Mouse (Mus musculus): ENCODE results near the gene Tbkbp1.

Tbkbp1 gene

GRCm38 (mm10) chr11:97152662-97153287, 1.5 kb upstream of the Tbkbp1 start:
- DNase-seq (ENCODE audit: low spot score) = peak; percentile 51

DNA sequence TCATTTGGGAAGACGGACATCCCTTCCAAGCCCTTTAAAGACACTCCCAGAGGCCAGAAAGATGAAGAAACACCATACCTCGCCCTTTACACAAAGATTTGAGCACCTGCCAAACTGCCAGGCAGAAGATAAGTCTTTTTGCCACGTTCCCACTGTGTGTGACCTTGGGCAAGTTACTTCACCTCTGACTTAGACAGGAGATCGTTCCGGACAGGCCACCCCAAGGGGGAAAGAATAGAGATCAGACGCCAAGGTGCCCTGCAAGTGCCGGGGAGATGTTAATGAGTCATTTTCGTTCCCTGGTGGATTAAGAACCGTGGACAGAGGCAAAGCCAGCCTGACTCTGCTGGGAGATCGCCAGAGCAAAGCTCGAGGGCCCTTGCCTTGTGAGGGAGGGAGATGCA, 730 bp upstream of the Tbkbp1 start:
- peak; percentile 39 for DNase-seq (ENCODE audit: low spot score)

GRCm38 (mm10) chr11:97150411-97151330, 624 bp downstream of the Tbkbp1 start:
- peak; percentile 76 for DNase-seq (ENCODE audit: low spot score)

DNA sequence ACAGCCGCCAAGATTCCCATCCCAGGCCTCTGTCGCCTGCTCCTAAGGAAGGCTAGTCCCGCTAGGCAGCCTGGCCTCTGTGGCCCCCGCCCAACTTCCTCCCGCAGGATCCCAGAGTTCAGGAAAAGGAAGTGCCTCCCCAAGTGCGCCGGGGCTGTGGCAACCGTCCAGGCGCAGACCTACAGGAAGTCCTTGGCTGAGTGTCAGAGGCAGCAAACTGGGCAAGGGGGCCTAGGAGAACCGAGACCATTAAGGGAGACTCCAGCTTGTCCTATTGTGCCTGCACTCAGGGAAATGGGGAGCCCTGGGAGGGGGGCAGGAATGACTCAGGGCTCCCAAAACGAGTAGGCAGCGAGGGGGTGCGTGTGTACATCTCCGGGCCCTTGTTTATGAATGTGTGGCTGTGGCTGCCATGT, 1.3 kb downstream of the Tbkbp1 start:
- no peak for DNase-seq (ENCODE audit: low spot score)

- DNase-seq (ENCODE audit: low spot score) = no peak
Measured at GRCm38 (mm10) chr11:97149026-97149425, 2.3 kb downstream of the Tbkbp1 start.

DNA sequence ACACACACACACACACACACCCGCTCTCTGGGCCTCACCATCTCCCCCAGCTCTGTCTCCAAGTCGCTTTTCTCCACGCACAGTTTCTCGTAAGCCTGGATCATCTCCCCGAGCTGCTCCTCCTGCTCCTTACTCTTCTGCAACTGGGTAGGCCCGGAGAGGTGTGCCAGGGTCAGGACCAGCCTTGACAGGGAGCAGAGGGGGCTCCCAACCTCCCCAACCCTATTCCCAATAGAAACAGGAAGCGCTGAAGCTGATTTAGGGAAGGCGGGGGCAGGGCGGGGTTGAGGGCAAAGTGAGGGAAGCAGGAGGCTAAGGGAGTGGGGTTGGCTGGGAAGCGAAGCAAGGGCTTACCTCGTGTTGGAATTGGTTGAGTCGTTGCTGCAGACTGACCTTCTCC, 2.7 kb downstream of the Tbkbp1 start:
- DNase-seq (ENCODE audit: low spot score) = no peak

DNA sequence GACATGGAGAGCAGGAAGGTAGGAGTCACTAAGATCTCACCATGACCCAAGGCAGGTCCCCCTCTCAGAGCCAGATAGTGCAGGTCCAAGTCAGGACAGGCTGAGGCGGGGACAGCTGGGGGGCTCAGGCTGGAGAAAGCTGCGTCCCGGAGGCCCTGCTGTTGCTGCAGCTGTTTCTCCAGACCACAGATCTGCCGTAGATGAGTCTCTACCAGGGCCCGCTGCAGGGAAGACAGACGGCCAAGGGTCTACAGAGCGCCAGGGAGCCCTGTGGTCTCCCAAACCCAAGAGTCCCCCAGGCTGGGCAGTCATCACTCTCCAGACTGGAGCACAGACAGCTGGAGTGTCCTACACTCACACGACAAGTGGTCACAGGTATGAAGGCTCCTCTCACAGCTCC, 4.0 kb downstream of the Tbkbp1 start:
- no peak for DNase-seq (ENCODE audit: low spot score)

- peak; percentile 91 for DNase-seq (ENCODE audit: low spot score)
Measured at GRCm38 (mm10) chr11:97146724-97147123, 4.6 kb downstream of the Tbkbp1 start.

- DNase-seq (ENCODE audit: low spot score) = no peak
Measured at GRCm38 (mm10) chr11:97145951-97146350, 5.3 kb downstream of the Tbkbp1 start.

DNA sequence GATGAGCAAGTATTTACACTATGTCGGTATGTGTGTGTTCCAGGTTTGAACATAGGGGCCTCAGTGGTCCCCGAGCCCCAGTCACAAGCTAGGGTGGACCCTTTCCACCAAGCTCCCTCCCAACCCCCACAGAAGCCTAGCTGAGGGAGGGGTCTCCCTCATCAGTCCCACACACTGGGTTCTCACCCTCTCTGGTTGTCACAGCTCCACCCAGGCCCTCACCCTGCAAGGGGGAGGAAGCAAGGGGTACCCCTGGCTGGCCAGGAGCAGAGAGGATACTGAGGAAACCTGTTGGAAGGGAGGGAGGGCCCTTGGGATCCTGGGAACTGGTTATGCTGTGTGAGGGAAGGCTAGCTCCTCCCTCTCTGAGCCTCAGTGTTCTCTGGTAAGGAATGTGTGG, 6.0 kb downstream of the Tbkbp1 start:
- DNase-seq (ENCODE audit: low spot score) = no peak

DNA sequence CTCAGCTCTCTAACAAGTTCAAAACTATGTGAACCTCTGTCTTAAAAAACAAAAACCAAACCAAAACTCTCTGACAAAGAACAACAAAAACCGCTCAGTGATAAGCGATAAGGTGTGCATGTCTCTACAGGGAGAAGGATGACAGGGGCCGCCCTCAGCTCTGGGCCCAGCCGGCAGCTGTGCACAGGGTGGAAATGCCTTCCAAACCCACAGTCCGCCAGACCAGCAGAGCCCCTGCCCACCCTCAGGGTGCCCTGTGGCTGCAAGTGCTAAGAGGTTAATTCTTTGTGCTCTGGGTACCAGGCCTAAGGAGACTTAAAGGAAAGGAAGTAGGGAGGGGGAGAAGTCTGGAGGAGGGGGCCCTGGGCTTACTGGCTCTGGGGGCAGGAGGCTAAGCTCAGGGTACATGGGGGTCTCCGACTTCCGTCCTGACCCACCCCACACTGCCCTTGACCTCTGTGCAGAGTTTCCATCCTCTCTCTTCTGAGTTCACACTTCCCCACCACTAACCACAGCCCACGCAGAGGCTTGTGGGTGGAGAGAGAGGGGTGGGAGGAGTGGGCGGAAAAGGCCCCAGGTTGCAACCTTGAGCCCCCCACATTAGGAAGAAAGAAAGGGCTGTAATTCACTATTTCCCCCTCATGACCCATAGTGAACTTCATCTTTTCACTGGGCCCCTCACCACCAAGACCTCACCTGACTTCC, 7.9 kb downstream of the Tbkbp1 start:
- DNase-seq (ENCODE audit: low spot score) = no peak

- DNase-seq (ENCODE audit: low spot score) = no peak
Measured at GRCm38 (mm10) chr11:97142159-97142608, 9.1 kb downstream of the Tbkbp1 start.

- DNase-seq (ENCODE audit: low spot score) = no peak
Measured at GRCm38 (mm10) chr11:97140811-97141210, 10.5 kb downstream of the Tbkbp1 start.

DNA sequence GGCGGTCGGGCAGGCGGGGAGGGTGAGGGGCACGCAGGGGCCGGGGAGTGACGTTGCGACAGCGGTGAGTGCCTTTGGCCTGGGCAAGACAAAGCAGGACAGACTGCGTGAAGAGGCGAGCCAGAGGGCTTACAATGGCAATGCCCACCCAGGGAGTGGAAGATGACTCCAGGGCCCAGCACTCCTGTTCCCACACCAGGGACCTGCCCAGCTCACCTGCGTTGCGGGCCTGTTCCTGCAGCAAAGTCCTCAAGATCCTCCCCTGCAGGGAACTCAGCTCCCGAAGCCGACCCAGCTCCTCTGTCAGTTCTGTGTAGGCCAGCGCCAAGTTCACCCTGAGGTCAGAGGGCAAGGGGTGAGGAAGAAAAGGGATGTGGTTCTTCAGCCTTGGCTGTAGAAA, 12.0 kb downstream of the Tbkbp1 start:
- no peak for DNase-seq (ENCODE audit: low spot score)

GRCm38 (mm10) chr11:97138554-97139226, 12.6 kb downstream of the Tbkbp1 start:
- DNase-seq (ENCODE audit: low spot score) = peak; percentile 54

GRCm38 (mm10) chr11:97133270-97133669, 18.0 kb downstream of the Tbkbp1 start:
- no peak for DNase-seq (ENCODE audit: low spot score)

DNA sequence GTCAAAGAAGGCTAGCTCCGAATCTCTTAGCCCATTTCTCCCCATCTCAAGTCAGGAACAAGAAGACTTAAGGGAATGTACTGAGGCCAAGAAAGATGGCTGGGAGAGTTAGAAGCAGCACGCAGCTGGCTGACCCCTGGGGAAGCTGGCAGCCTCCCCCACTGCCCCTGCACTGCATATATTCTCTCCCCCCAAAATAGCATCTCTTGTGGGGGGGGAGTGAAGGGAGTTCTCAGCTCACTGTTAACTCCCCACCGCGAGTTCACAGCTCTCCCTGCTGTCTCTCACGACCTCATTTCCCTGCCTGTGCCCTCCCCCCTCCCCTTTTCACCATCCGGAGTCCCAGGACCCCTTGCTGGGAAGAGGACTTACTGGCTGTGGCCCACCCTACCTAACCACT, 19.1 kb downstream of the Tbkbp1 start:
- DNase-seq (ENCODE audit: low spot score) = no peak

DNA sequence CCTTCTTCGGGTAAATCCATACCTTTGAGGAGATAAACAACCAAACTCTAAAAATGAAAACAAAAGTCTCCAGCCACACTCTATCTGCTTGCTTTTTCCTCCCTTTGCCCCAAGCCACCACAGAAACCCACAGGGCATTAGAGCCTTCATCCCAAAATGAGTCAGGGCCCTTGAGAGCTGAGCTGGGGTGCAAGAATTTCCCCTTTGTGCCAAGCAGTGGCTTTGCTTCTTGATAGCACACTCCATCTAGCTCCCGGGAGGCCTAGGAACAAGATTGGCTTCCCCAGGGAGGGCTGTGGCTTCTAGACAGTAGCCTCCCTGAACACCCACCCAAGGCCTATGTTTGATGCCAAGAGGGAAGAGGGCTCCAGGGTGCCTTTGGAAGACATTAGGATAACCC, 19.6 kb downstream of the Tbkbp1 start:
- no peak for DNase-seq (ENCODE audit: low spot score)

- DNase-seq (ENCODE audit: low spot score) = no peak
Measured at GRCm38 (mm10) chr11:97130318-97130717, 21.0 kb downstream of the Tbkbp1 start.

- no peak for DNase-seq (ENCODE audit: low spot score)
Measured at GRCm38 (mm10) chr11:97128956-97129355, 22.3 kb downstream of the Tbkbp1 start.

- DNase-seq (ENCODE audit: low spot score) = no peak
Measured at GRCm38 (mm10) chr11:97127470-97128223, 23.6 kb downstream of the Tbkbp1 start.

Data from retina, embryonic 14.5 days (tissue).